Mouse (Mus musculus) stomach, postnatal 0 days (tissue): ENCODE measurements around the gene Ffar2.
"Not testable (repeated sequence)": the region's sequence is repeated elsewhere in the genome, so short reads cannot be mapped to it uniquely, and the experiment has no call there.

Experiments used
- CTCF ChIP-seq: IDR thresholded peaks from 2 replicates; pipeline ENCODE4 v1.5.1; 2016; ENCODE audit warnings: antibody characterized with exemption, low read depth, mild to moderate bottlenecking, moderate library complexity
- EP300 ChIP-seq: optimal IDR thresholded peaks from 2 replicates; pipeline ENCODE3; 2016; ENCODE audit warnings: antibody characterized with exemption

GRCm38 (mm10) chr7:30832684-30833083 is 9.1 kb upstream of the Ffar2 start:
- TF ChIP-seq CTCF, EP300: not testable (repeated sequence)
